Mouse (Mus musculus): ENCODE measurements at regions not wholly inside any gene's neighbourhood (a gene's known extent, or its start where the extent isn't known, plus 50 kb on each side); places are given as distances from the start of the nearest gene placed in this dataset.
A peak's percentile ranks its signal among the peaks of the same experiment; 100 is the strongest.

DNA sequence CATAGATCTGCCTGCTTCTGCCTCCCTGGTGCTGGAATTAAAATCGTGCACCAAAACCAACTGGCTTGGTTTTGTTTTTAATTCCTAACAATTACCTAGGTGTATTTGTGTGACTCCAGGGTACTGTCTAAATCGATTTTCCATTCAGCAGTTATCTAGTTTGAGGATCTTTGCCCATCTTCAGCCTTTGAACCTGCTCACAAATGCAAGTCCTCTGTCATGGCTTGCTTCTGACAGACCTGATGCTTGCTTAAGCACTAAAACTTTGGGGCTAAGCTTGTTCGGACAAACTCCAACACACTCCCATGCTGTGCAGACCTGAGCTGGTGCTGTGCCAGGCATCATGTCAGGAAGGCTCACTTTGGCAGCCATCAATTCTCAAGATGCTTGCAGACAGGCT, 246.4 kb downstream of the Mtx2 start:
- Histone ChIP-seq H3K4me2 (replicated peaks) (no peak overlapping the region), H3K27ac (no peak overlapping the region), H3K27me3 (peaks cover 33% of the 10 kb centered on the region), H3K4me3 (no peak overlapping the region), H3K4me1 (no peaks in the 10 kb centered on the region), H3K9me3 (no peaks in the 10 kb centered on the region), H3K9ac (no peak overlapping the region), H3K36me3 (no peaks in the 10 kb centered on the region)
- WGBS = 65% methylated on average over 3 of the region's 3 CpGs
- no peak for ATAC-seq (ENCODE audit: low FRiP score, low read depth)

GRCm38 (mm10) chr2:75072471-75072870, 246.9 kb downstream of the Mtx2 start:
- peaks cover 32% of the 10 kb centered on the region for H3K27me3 ChIP-seq
- no peaks in the 10 kb centered on the region for H3K4me1 ChIP-seq
- no peaks in the 10 kb centered on the region for H3K9me3 ChIP-seq
- no peak overlapping the region for H3K4me2 ChIP-seq (replicated peaks)
- no peak for ATAC-seq (ENCODE audit: low FRiP score, low read depth)
- no peak overlapping the region for H3K9ac ChIP-seq
- H3K4me3 ChIP-seq = no peak overlapping the region
- 28% methylated on average over 8 of the region's 8 CpGs for WGBS
- no peaks in the 10 kb centered on the region for H3K36me3 ChIP-seq
- H3K27ac ChIP-seq = no peak overlapping the region

DNA sequence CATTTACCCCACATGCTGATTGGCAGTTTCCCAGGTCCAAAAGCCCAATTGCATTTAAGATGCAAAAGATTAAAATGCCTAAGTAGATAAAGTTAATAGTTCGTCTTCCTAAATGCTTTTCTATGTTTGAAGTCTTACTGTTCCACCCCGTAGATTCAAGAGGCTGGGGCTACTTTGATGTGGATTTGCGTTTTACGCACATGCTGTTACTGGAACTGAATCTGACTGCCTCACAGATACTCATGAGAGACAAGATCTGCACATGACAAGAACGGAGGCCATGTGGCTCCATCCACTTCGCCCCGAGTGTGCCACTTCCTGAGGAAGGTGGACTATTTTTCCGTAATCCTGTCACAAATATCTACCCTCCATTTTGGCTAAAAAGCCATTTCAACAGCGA, 247.6 kb downstream of the Mtx2 start:
- ATAC-seq (ENCODE audit: low FRiP score, low read depth) = no peak
- no peak overlapping the region for H3K9ac ChIP-seq
- no peak overlapping the region for H3K27ac ChIP-seq
- 54% methylated on average over 9 of the region's 9 CpGs for WGBS
- no peak overlapping the region for H3K4me3 ChIP-seq
- no peaks in the 10 kb centered on the region for H3K36me3 ChIP-seq
- H3K9me3 ChIP-seq = no peaks in the 10 kb centered on the region
- H3K4me1 ChIP-seq = no peaks in the 10 kb centered on the region
- H3K4me2 ChIP-seq (replicated peaks) = no peak overlapping the region
- peaks cover 32% of the 10 kb centered on the region for H3K27me3 ChIP-seq

DNA sequence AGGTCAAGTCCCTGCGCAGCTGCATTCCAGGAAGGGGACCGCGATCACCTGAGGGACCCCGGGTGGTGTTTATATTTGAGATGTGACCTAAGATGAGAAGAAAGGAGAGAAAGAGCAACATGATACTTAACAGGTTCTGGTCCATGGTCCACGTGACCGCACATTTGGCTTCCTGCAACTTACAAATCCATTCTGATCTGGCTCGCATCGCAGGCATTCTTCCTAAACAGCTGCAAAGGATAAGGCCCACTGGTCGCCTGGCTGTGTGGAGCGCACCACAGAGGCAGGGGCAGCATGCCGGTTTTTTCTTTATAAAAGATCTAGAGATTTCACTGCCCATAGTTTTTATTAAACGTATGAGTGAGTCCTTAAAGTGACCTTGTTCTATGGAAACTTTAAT, 261.6 kb downstream of the Mtx2 start:
- no peak overlapping the region for H3K27ac ChIP-seq
- 42% methylated on average over 12 of the region's 12 CpGs for WGBS
- ATAC-seq (ENCODE audit: low FRiP score, low read depth) = peak; percentile 79
- H3K9ac ChIP-seq = no peak overlapping the region
- H3K27me3 ChIP-seq = peaks cover 48% of the 10 kb centered on the region
- no peak overlapping the region; the same call in 1 of the 2 replicates for H3K4me2 ChIP-seq (replicated peaks)
- no peaks in the 10 kb centered on the region for H3K36me3 ChIP-seq
- no peaks in the 10 kb centered on the region for H3K9me3 ChIP-seq
- H3K4me3 ChIP-seq = no peak overlapping the region
- peaks cover 14% of the 10 kb centered on the region; the same call in 1 of the 2 replicates for H3K4me1 ChIP-seq

DNA sequence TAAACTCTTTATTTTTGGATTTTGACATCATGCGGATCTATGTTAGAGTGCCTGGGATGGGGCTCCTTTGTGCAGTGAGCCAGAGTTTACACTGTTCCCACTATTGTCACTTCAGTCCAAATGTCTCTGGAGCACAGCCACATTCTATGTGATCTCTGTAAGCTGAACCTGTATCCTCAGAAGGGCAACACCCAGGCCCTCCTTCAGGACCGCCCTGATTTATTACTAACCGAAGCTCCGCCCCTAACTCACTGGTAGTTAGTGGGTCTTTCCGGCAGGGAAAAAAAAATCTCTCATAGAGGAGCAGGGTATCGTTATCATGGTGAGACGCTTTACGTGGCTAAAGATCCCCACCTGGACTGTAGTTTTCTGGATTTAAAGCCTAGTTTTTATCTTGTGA, 263.6 kb downstream of the Mtx2 start:
- no peak overlapping the region for H3K27ac ChIP-seq
- H3K4me3 ChIP-seq = no peak overlapping the region
- ATAC-seq (ENCODE audit: low FRiP score, low read depth) = no peak
- peaks cover 57% of the 10 kb centered on the region for H3K27me3 ChIP-seq
- no peaks in the 10 kb centered on the region for H3K36me3 ChIP-seq
- 26% methylated on average over 8 of the region's 8 CpGs for WGBS
- H3K4me2 ChIP-seq (replicated peaks) = no peak overlapping the region
- peaks cover 14% of the 10 kb centered on the region; the same call in 1 of the 2 replicates for H3K4me1 ChIP-seq
- H3K9me3 ChIP-seq = no peaks in the 10 kb centered on the region
- H3K9ac ChIP-seq = no peak overlapping the region

DNA sequence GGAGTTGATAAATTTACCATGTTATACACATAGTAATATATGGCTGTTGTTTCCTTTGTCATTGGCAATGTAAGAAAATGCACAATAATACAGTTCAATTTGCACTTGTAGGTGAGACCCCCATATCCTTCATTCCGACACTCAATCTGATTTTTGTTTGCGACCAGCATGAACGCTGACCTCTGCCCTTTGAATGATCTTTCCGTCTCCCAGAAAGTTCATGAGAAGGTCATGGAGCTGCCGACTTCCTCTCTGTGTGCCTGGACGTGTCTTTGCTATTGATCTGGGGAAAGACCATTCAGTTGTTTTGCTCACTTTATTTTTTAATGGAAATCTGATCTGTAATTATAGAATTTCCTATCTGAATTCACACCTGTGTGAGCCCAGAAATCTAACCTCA, 264.0 kb downstream of the Mtx2 start:
- Histone ChIP-seq H3K4me2 (replicated peaks) (no peak overlapping the region), H3K27me3 (peaks cover 60% of the 10 kb centered on the region), H3K27ac (no peak overlapping the region), H3K36me3 (no peaks in the 10 kb centered on the region), H3K9ac (no peak overlapping the region), H3K4me1 (peaks cover 14% of the 10 kb centered on the region; the same call in 1 of the 2 replicates), H3K4me3 (no peak overlapping the region), H3K9me3 (no peaks in the 10 kb centered on the region)
- no peak for ATAC-seq (ENCODE audit: low FRiP score, low read depth)
- 13% methylated on average over 6 of the region's 6 CpGs for WGBS

DNA sequence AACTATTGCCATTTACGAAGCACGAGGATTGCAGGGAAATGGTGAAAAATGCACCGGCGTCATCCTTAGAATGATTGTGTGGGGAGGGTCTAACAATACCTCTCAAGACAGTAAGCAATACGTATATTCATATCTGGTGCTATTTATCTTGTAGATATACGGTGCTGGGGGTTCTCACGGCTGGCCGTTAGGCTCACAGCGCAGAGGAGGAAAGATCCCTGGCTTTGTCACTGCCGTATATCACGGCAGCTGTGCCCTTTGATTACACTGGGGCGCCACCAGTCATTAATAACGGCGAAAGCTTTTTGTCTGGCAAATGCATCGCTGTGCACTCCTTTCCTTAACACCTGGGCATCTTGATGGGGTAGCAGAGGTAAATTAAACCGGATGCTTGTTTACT, 264.8 kb downstream of the Mtx2 start:
- Histone ChIP-seq H3K36me3 (no peaks in the 10 kb centered on the region), H3K27ac (no peak overlapping the region), H3K4me3 (no peak overlapping the region), H3K9me3 (no peaks in the 10 kb centered on the region), H3K4me1 (peaks cover 14% of the 10 kb centered on the region; the same call in 1 of the 2 replicates), H3K9ac (no peak overlapping the region), H3K4me2 (replicated peaks) (no peak overlapping the region), H3K27me3 (peaks cover 60% of the 10 kb centered on the region)
- no peak for ATAC-seq (ENCODE audit: low FRiP score, low read depth)
- WGBS = 14% methylated on average over 16 of the region's 16 CpGs

- Histone ChIP-seq H3K4me3 (no peak overlapping the region), H3K36me3 (no peaks in the 10 kb centered on the region), H3K27me3 (peaks cover 45% of the 10 kb centered on the region), H3K4me1 (peaks cover 7% of the 10 kb centered on the region; the same call in 1 of the 2 replicates), H3K9me3 (no peaks in the 10 kb centered on the region), H3K9ac (no peak overlapping the region), H3K4me2 (replicated peaks) (peak overlapping the region; percentile 36; the same call in 1 of the 2 replicates), H3K27ac (no peak overlapping the region)
- WGBS = 18% methylated on average over 11 of the region's 11 CpGs
- no peak for ATAC-seq (ENCODE audit: low FRiP score, low read depth)
These were observed 275.9 kb downstream of the Mtx2 start for GRCm38 (mm10) chr2:75101501-75101900.

GRCm38 (mm10) chr2:75112751-75113150, 287.1 kb downstream of the Mtx2 start:
- WGBS = 63% methylated on average over 9 of the region's 9 CpGs
- Histone ChIP-seq H3K36me3 (no peaks in the 10 kb centered on the region), H3K9ac (no peak overlapping the region)

DNA sequence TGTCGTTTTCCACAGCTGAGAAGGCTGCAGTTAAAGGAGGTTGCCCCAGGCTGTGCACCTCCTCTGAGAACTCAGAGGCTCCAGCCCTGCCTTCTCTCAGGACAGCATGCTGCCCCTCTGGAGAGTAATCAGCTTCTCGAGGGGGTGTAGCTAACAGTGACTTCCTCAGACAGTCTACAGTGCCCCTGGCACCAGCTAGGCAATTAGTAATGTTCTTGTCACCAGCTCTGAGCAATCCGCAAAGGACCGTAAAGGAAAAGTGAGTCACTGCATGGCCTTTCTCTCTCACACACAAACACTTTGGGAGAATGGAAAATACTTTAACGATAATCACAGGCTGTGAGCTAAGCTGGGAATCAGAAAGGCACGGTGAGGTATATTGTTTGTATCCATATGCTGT, 288.8 kb downstream of the Mtx2 start:
- Histone ChIP-seq H3K27me3 (peaks cover 56% of the 10 kb centered on the region), H3K36me3 (no peaks in the 10 kb centered on the region), H3K27ac (no peak overlapping the region), H3K4me2 (replicated peaks) (no peak overlapping the region), H3K9me3 (peaks cover 3% of the 10 kb centered on the region; the same call in 1 of the 2 replicates), H3K4me3 (no peak overlapping the region), H3K4me1 (peaks cover 4% of the 10 kb centered on the region; the same call in 1 of the 2 replicates), H3K9ac (no peak overlapping the region)
- ATAC-seq (ENCODE audit: low FRiP score, low read depth) = no peak
- WGBS = 21% methylated on average over 6 of the region's 6 CpGs

More at GRCm38 (mm10) chr2:75112751-75113150, 287.1 kb downstream of the Mtx2 start:
- H3K9me3 ChIP-seq = peaks cover 3% of the 10 kb centered on the region; the same call in 1 of the 2 replicates
- H3K4me1 ChIP-seq = peaks cover 4% of the 10 kb centered on the region; the same call in 1 of the 2 replicates
- H3K27ac ChIP-seq = no peak overlapping the region
- H3K4me3 ChIP-seq = no peak overlapping the region
- peaks cover 45% of the 10 kb centered on the region for H3K27me3 ChIP-seq
- no peak for ATAC-seq (ENCODE audit: low FRiP score, low read depth)
- H3K4me2 ChIP-seq (replicated peaks) = no peak overlapping the region

GRCm38 (mm10) chr2:75118348-75118926, 292.8 kb downstream of the Mtx2 start:
- no peaks in the 10 kb centered on the region for H3K9me3 ChIP-seq
- no peak overlapping the region for H3K27ac ChIP-seq
- H3K27me3 ChIP-seq = peaks cover 60% of the 10 kb centered on the region
- H3K9ac ChIP-seq = no peak overlapping the region
- H3K36me3 ChIP-seq = no peaks in the 10 kb centered on the region
- WGBS = 68% methylated on average over 8 of the region's 8 CpGs
- no peak overlapping the region for H3K4me3 ChIP-seq
- H3K4me1 ChIP-seq = peaks cover 4% of the 10 kb centered on the region; the same call in 1 of the 2 replicates
- ATAC-seq (ENCODE audit: low FRiP score, low read depth) = no peak
- H3K4me2 ChIP-seq (replicated peaks) = no peak overlapping the region

- no peak overlapping the region for H3K4me2 ChIP-seq (replicated peaks)
- H3K9me3 ChIP-seq = no peaks in the 10 kb centered on the region
- no peak for ATAC-seq (ENCODE audit: low FRiP score, low read depth)
- H3K4me3 ChIP-seq = no peak overlapping the region
- peaks cover 53% of the 10 kb centered on the region for H3K27me3 ChIP-seq
- H3K27ac ChIP-seq = no peak overlapping the region
- no peaks in the 10 kb centered on the region for H3K36me3 ChIP-seq
- no peak overlapping the region for H3K9ac ChIP-seq
- 93% methylated on average over 9 of the region's 9 CpGs for WGBS
- no peaks in the 10 kb centered on the region for H3K4me1 ChIP-seq
These were observed 294.0 kb downstream of the Mtx2 start for GRCm38 (mm10) chr2:75119599-75119998.
